Mouse (Mus musculus) C2C12 (cell line): ENCODE results near the gene Syce2. TPM values are rescaled to one million over a fixed set of nuclear protein-coding genes. Genes with fewer than 3 reads are reported as not detected.

Experiments
- H3K27me3 ChIP-seq: one replicate; pipeline ENCODE4 v1.6.1; 2011; ENCODE audit not compliant: control insufficient read depth, insufficient read depth, insufficient read length
- H3K36me3 ChIP-seq: one replicate; pipeline ENCODE4 v1.6.1; 2011; ENCODE audit not compliant: control insufficient read depth, insufficient read depth
- H3K4me3 ChIP-seq: one replicate; pipeline ENCODE4 v1.5.1; 2011; ENCODE audit warnings: mild to moderate bottlenecking, control low read depth; ENCODE audit not compliant: poor library complexity, insufficient read depth, severe bottlenecking
- H3K79me2 ChIP-seq: one replicate; pipeline ENCODE4 v1.6.1; 2011; ENCODE audit not compliant: control insufficient read depth, insufficient read depth
- H3K79me3 ChIP-seq: one replicate; pipeline ENCODE4 v1.6.1; 2011; ENCODE audit warnings: low read depth, control low read depth
- H3ac ChIP-seq: one replicate; pipeline ENCODE3; 2011; ENCODE audit warnings: low read depth; ENCODE audit not compliant: control insufficient read depth, insufficient read length
- CEBPB ChIP-seq: IDR thresholded peaks from one replicate; pipeline ENCODE4 v1.6.1; 2011; ENCODE audit warnings: low read depth, mild to moderate bottlenecking, control low read depth, moderate library complexity
- CTCF ChIP-seq: IDR thresholded peaks from one replicate; pipeline ENCODE4 v1.5.1; 2011; ENCODE audit not compliant: control insufficient read depth, insufficient read depth, insufficient read length
- FOSL1 ChIP-seq: IDR thresholded peaks from one replicate; pipeline ENCODE4 v1.8.0; 2011; ENCODE audit warnings: mild to moderate bottlenecking, low read length; ENCODE audit not compliant: poor library complexity, insufficient read depth, severe bottlenecking
- MAX ChIP-seq: IDR thresholded peaks from one replicate; pipeline ENCODE4 v1.6.1; 2011; ENCODE audit warnings: mild to moderate bottlenecking, control low read depth
- MYOD1 ChIP-seq: IDR thresholded peaks from one replicate; pipeline ENCODE4 v1.6.1; 2011; ENCODE audit warnings: low read depth; ENCODE audit not compliant: control insufficient read depth, insufficient read length
- MYOG ChIP-seq: IDR thresholded peaks from one replicate; pipeline ENCODE4 v1.6.1; 2011; ENCODE audit not compliant: control insufficient read depth, insufficient read length; ENCODE audit errors: extremely low read depth
- USF1 ChIP-seq: IDR thresholded peaks from one replicate; pipeline ENCODE4 v1.6.1; 2011; ENCODE audit warnings: low read depth, mild to moderate bottlenecking, control low read depth, moderate library complexity
- polyA plus RNA-seq: library from polyadenylated mRNA; unstranded; fragments of >200 nt; fragmentation: generic; extraction: Trizol; gene quantifications from one replicate; pipeline ENCODE4 v1.2.1, GENCODE M21; 2012; ENCODE audit warnings: missing spikeins

Syce2 gene
- polyA plus RNA-seq, 1 experiment, result 8.5 TPM

GRCm38 (mm10) chr8:84832034-84832717, 39.7 kb upstream of the Syce2 start:
- peak overlapping the region; percentile 74 for H3K4me3 ChIP-seq
- H3K36me3 ChIP-seq, result peaks cover 41% of the 10 kb centered on the region
- TF ChIP-seq CEBPB (no peak), USF1 (no peak), CTCF (no peak), MAX (peak; percentile 87), FOSL1 (no peak)
- no peaks in the 10 kb centered on the region for H3K27me3 ChIP-seq
- peak overlapping the region; percentile 97 for H3ac ChIP-seq
- H3K79me2 ChIP-seq, result peaks cover 34% of the 10 kb centered on the region
- peaks cover 10% of the 10 kb centered on the region for H3K79me3 ChIP-seq

DNA sequence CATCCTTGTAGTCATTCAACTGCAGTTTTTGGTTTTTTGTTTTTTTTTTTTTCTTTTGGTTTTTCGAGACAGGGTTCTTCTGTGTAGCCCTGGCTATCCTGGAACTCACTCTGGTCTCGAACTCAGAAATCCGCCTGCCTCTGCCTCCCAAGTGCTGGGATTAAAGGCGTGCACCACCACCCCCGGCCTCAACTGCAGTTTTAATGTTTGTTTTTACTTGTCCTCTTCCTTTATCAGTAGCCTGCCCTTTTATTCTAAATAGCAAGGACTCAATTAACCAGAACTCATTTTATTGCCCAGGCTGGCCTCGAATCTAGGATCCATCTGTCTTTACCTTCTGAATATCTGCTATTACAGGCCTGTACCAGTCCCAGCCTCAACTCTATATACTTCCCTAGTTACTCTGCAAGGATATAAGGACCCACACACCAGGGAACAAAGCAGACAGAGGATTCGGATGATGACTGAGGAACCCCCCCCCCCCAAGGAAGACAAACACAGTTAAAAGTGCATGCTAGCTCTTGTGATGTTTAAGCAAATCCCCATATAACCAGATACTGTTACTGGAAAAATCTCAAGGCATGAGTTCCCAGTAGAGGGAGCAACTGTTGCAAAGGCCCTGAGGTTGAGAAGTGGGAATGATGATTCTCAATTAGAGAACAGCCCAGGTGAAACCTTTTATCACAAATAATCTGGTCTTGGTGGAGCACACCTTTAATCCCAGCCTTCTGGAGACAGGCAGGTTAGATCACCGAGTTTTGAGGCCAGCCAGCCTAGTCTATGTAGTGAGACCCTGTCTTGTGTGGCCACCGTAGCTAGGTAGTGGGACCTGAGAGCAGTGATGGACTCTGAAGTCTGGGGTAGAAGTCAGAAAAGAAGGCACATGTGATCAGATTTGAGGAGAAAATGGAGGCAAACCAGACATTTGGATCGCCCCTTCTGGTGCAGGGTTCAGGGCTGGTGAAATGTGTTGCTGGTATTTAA, 38.9 kb upstream of the Syce2 start:
- H3ac ChIP-seq, result peak overlapping the region; percentile 97
- H3K27me3 ChIP-seq, result no peaks in the 10 kb centered on the region
- H3K4me3 ChIP-seq, result peak overlapping the region; percentile 74
- TF ChIP-seq CTCF, result no peak
- no peak for TF ChIP-seq MYOD1
- TF ChIP-seq USF1, result no peak
- TF ChIP-seq MYOG, result no peak
- no peak for TF ChIP-seq MAX
- TF ChIP-seq FOSL1, result no peak
- no peak for TF ChIP-seq CEBPB
- peaks cover 39% of the 10 kb centered on the region for H3K79me2 ChIP-seq
- H3K79me3 ChIP-seq, result peaks cover 10% of the 10 kb centered on the region
- peaks cover 50% of the 10 kb centered on the region for H3K36me3 ChIP-seq

DNA sequence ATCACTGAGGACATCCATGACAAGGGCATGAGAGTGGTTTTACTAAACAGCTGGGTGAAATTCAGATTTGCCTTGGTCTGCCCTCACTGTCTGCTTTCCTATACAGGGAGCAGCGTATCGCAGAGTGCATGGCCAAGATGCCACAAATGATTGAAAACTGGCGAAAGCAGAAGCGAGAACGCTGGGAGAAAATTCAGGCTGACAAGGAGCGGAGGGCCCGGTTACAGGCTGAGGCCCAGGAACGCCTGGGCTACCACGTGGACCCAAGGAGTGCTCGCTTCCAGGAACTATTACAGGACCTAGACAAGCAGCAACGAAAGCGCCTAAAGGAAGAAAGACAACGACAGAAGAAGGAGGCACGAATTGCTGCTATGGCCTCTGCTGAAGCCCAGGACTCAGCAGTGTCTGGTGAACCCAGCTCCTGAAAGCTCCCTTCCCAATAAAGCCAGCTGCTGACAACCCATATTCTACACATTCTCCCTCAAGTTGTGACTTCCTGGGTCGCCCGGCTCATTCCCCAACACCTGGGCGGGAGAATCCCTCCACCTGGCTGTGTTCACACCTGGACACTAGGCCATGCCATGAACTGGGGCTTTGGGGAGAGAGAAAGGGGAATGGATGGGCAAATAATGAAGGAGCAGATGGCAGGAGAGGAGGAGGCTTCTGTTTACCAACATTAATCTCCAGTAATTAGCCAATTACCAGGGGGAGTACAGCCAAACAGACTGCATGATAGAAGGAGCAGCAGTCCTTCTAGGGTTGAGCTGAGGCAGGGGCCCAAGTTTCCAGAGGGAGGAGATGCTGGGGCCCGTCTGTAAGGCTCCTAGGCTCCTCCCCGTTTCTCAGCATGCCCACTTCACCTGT, 37.7 kb upstream of the Syce2 start:
- H3K27me3 ChIP-seq, result no peaks in the 10 kb centered on the region
- TF ChIP-seq CTCF, result no peak
- TF ChIP-seq MYOD1, result no peak
- TF ChIP-seq FOSL1, result no peak
- TF ChIP-seq CEBPB, result no peak
- TF ChIP-seq MAX, result no peak
- no peak for TF ChIP-seq USF1
- no peak for TF ChIP-seq MYOG
- H3ac ChIP-seq, result no peak overlapping the region
- H3K79me3 ChIP-seq, result peaks cover 14% of the 10 kb centered on the region
- H3K4me3 ChIP-seq, result no peak overlapping the region
- H3K79me2 ChIP-seq, result peaks cover 51% of the 10 kb centered on the region
- H3K36me3 ChIP-seq, result peaks cover 62% of the 10 kb centered on the region

DNA sequence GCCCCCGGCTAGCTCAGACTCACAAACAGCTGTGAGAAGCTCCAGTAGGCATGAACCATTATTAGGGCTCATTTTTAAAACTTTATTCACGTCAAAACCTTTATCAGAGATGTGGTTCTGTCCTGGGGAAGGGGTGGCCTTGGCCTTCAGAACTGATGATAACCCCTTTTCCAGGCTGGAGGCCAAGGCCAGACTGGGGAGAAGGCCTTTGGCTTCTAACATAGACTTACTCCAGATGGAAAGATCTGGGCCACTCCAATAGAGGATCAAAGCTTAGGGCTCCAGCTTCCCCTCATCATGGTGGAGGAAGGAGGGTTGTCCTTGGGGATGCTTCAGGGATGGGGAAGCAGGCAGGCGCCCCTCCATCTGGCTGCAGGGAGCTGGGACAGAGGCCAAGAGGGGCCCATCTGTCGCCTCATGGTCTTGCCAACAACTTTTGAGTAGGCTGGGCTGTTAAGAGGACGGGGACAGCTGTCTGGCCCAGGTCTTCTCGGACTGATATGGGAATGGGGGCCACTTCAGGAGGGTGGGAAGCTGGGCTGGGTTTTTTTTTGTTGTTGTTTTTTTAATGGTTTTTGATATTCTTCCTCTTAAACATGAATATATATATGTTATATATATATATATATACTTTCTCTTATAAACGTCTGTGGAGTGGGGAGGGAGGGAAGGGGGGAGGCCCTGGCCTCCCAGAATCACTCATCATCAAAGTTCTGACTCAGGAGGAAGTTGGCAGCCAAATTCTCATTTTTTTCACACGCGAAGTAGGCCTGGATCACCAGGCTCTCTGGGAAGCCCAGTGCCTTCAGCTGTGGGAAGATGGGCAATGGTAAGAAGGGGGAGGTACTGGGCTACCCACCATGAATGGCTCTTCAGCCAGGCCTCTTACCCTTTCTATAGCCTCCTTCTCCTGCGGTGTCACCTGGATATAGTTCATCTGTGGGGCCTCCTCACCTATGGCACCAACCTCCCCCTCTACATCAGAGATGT, 36.8 kb upstream of the Syce2 start:
- H3K27me3 ChIP-seq, result no peaks in the 10 kb centered on the region
- TF ChIP-seq MAX, result no peak
- H3K79me2 ChIP-seq, result peaks cover 60% of the 10 kb centered on the region
- peaks cover 64% of the 10 kb centered on the region for H3K36me3 ChIP-seq
- H3K4me3 ChIP-seq, result no peak overlapping the region
- peaks cover 23% of the 10 kb centered on the region for H3K79me3 ChIP-seq
- H3ac ChIP-seq, result no peak overlapping the region
